Mouse (Mus musculus): ENCODE data around the gene Sdc1. TPM values are rescaled to one million over a fixed set of nuclear protein-coding genes. Genes with fewer than 3 reads are reported as not detected.

Sdc1 gene
- total and polyA plus RNA-seq, 2 experiments from 2014 or later, result 22.5 to 39.8 TPM

- Histone ChIP-seq H3K36me3 (replicated peaks; ENCODE audit: control insufficient read depth, insufficient read depth, low read length) (no peaks in the 10 kb centered on the region), H3K9me3 (replicated peaks; ENCODE audit: control insufficient read depth, low read length) (no peaks in the 10 kb centered on the region), H3K27ac (ENCODE audit: low read depth) (peak overlapping the region; percentile 53; the same call in 1 of the 2 replicates), H3K4me3 (ENCODE audit: low read depth, low read length) (no peak overlapping the region), H3K4me1 (ENCODE audit: control insufficient read depth, insufficient read depth) (peaks cover 6% of the 10 kb centered on the region; the same call in 1 of the 2 replicates), H3K4me2 (ENCODE audit: low read depth, low read length) (no peak overlapping the region), H3K27me3 (ENCODE audit: control insufficient read depth, insufficient read depth, low read length) (no peaks in the 10 kb centered on the region), H3K9ac (replicated peaks; ENCODE audit: low read depth, low read length) (no peak overlapping the region)
- DNase-seq (ENCODE audit: low spot score) (no peak), ATAC-seq (ENCODE audit: insufficient read depth, low read depth) (no peak)
- TF ChIP-seq EP300 (IDR thresholded peaks at IDR 0.05; ENCODE audit: low read depth) (no peak), CTCF (IDR thresholded peaks at IDR 0.05; ENCODE audit: low read depth) (no peak)
- WGBS, result 84% methylated on average over 3 of the region's 3 CpGs
Observed at GRCm38 (mm10) chr12:8782565-8782964, 11.4 kb downstream of the Sdc1 start.

GRCm38 (mm10) chr12:8784189-8784588 is 13.1 kb downstream of the Sdc1 start:
- Histone ChIP-seq H3K4me1 (ENCODE audit: control insufficient read depth, insufficient read depth) (peaks cover 6% of the 10 kb centered on the region; the same call in 1 of the 2 replicates), H3K4me2 (ENCODE audit: low read depth, low read length) (no peak overlapping the region), H3K4me3 (ENCODE audit: low read depth, low read length) (no peak overlapping the region), H3K27me3 (ENCODE audit: control insufficient read depth, insufficient read depth, low read length) (no peaks in the 10 kb centered on the region), H3K36me3 (replicated peaks; ENCODE audit: control insufficient read depth, insufficient read depth, low read length) (no peaks in the 10 kb centered on the region), H3K9me3 (replicated peaks; ENCODE audit: control insufficient read depth, low read length) (no peaks in the 10 kb centered on the region), H3K27ac (ENCODE audit: low read depth) (no peak overlapping the region), H3K9ac (replicated peaks; ENCODE audit: low read depth, low read length) (no peak overlapping the region)
- no peak for DNase-seq (ENCODE audit: low spot score)
- WGBS, result 49% methylated on average over 9 of the region's 9 CpGs
- no peak for ATAC-seq (ENCODE audit: insufficient read depth, low read depth)
- TF ChIP-seq CTCF (IDR thresholded peaks at IDR 0.05; ENCODE audit: low read depth) (no peak), EP300 (IDR thresholded peaks at IDR 0.05; ENCODE audit: low read depth) (no peak)

GRCm38 (mm10) chr12:8786476-8786875 is 15.4 kb downstream of the Sdc1 start:
- 71% methylated on average over 5 of the region's 5 CpGs for WGBS
- Histone ChIP-seq H3K27ac (ENCODE audit: low read depth) (no peak overlapping the region), H3K4me1 (ENCODE audit: control insufficient read depth, insufficient read depth) (peaks cover 5% of the 10 kb centered on the region; the same call in 1 of the 2 replicates), H3K36me3 (replicated peaks; ENCODE audit: control insufficient read depth, insufficient read depth, low read length) (peaks cover 6% of the 10 kb centered on the region; the same call in 1 of the 2 replicates), H3K9me3 (replicated peaks; ENCODE audit: control insufficient read depth, low read length) (no peaks in the 10 kb centered on the region), H3K9ac (replicated peaks; ENCODE audit: low read depth, low read length) (no peak overlapping the region), H3K4me3 (ENCODE audit: low read depth, low read length) (no peak overlapping the region), H3K4me2 (ENCODE audit: low read depth, low read length) (no peak overlapping the region), H3K27me3 (ENCODE audit: control insufficient read depth, insufficient read depth, low read length) (no peaks in the 10 kb centered on the region)
- no peak for ATAC-seq (ENCODE audit: insufficient read depth, low read depth)
- TF ChIP-seq CTCF (IDR thresholded peaks at IDR 0.05; ENCODE audit: low read depth) (no peak), EP300 (IDR thresholded peaks at IDR 0.05; ENCODE audit: low read depth) (no peak)
- no peak for DNase-seq (ENCODE audit: low spot score)

- no peak overlapping the region for H3K4me2 ChIP-seq (ENCODE audit: low read depth, low read length)
- no peaks in the 10 kb centered on the region for H3K27me3 ChIP-seq (ENCODE audit: control insufficient read depth, insufficient read depth, low read length)
- H3K4me1 ChIP-seq (ENCODE audit: control insufficient read depth, insufficient read depth), result no peaks in the 10 kb centered on the region; the same call in 1 of the 2 replicates
- WGBS, result 81% methylated on average over 12 of the region's 12 CpGs
- H3K9ac ChIP-seq (replicated peaks; ENCODE audit: low read depth, low read length), result no peak overlapping the region
- no peak overlapping the region for H3K4me3 ChIP-seq (ENCODE audit: low read depth, low read length)
- peaks cover 6% of the 10 kb centered on the region; the same call in 1 of the 2 replicates for H3K36me3 ChIP-seq (replicated peaks; ENCODE audit: control insufficient read depth, insufficient read depth, low read length)
- H3K9me3 ChIP-seq (replicated peaks; ENCODE audit: control insufficient read depth, low read length), result no peaks in the 10 kb centered on the region
- TF ChIP-seq CTCF (IDR thresholded peaks at IDR 0.05; ENCODE audit: low read depth) (no peak), EP300 (IDR thresholded peaks at IDR 0.05; ENCODE audit: low read depth) (no peak)
- DNase-seq (ENCODE audit: low spot score), result no peak
- ATAC-seq (ENCODE audit: insufficient read depth, low read depth), result no peak
- no peak overlapping the region for H3K27ac ChIP-seq (ENCODE audit: low read depth)
Observed at GRCm38 (mm10) chr12:8786984-8787730, 16.0 kb downstream of the Sdc1 start.

DNA sequence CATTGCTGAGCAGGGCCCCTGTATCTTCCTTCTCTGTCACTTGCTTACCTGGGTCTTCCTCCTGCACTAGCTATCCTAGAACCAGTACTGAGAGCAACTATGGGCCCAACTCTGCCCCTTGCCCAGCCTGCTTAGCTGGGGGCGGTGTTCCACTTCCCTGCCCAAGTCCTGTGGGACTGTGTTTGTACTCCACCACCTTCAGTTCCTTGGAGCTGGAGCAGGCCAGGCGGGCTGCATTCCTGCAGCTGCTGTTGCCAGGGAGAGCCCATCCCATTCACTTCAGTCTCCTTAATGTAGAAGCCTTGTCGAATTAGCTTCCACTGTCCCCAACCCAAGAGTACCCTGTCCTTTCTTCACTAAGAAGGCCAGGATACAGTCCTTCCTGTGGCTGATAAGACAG is 17.3 kb downstream of the Sdc1 start:
- no peak for DNase-seq (ENCODE audit: low spot score)
- Histone ChIP-seq H3K9me3 (replicated peaks; ENCODE audit: control insufficient read depth, low read length) (no peaks in the 10 kb centered on the region), H3K4me1 (ENCODE audit: control insufficient read depth, insufficient read depth) (no peaks in the 10 kb centered on the region), H3K27me3 (ENCODE audit: control insufficient read depth, insufficient read depth, low read length) (no peaks in the 10 kb centered on the region), H3K36me3 (replicated peaks; ENCODE audit: control insufficient read depth, insufficient read depth, low read length) (peaks cover 6% of the 10 kb centered on the region; the same call in 1 of the 2 replicates), H3K4me2 (ENCODE audit: low read depth, low read length) (no peak overlapping the region), H3K4me3 (ENCODE audit: low read depth, low read length) (no peak overlapping the region), H3K9ac (replicated peaks; ENCODE audit: low read depth, low read length) (no peak overlapping the region), H3K27ac (ENCODE audit: low read depth) (no peak overlapping the region)
- ATAC-seq (ENCODE audit: insufficient read depth, low read depth), result no peak
- TF ChIP-seq CTCF (IDR thresholded peaks at IDR 0.05; ENCODE audit: low read depth), result no peak
- TF ChIP-seq EP300 (IDR thresholded peaks at IDR 0.05; ENCODE audit: low read depth), result no peak
- WGBS, result 67% methylated on average over 3 of the region's 3 CpGs

Data from heart, postnatal 0 days (tissue).